Mouse (Mus musculus) forebrain, embryonic 10.5 days (tissue): Measurements from ENCODE around the gene Tmem220. TPM values are rescaled to one million over a fixed set of nuclear protein-coding genes. Genes with fewer than 3 reads are reported as not detected.
A peak's percentile ranks its signal among the peaks of the same experiment; 100 is the strongest.

Experiments
- DNase-seq: peaks from one replicate; pipeline ENCODE4 v3.0.0-alpha.2; 2017; ENCODE audit warnings: low spot score; ENCODE audit errors: extremely low spot score
- H3K27ac ChIP-seq: fragments of 300-500 bp; sonication (generic); 2 replicates; pipeline ENCODE4 v1.5.1; 2016; ENCODE audit warnings: mild to moderate bottlenecking
- H3K27me3 ChIP-seq: fragments of 300-500 bp; sonication (generic); 2 replicates; pipeline ENCODE4 v1.6.1; 2016; ENCODE audit warnings: mild to moderate bottlenecking; ENCODE audit not compliant: poor library complexity, severe bottlenecking
- H3K36me3 ChIP-seq: fragments of 300-500 bp; sonication (generic); replicated peaks from 2 replicates; pipeline ENCODE4 v1.6.1; 2016; ENCODE audit warnings: mild to moderate bottlenecking, moderate library complexity
- H3K4me1 ChIP-seq: fragments of 300-500 bp; sonication (generic); 2 replicates; pipeline ENCODE4 v1.6.1; 2016
- H3K4me3 ChIP-seq: fragments of 300-500 bp; sonication (generic); 2 replicates; pipeline ENCODE4 v1.5.1; 2016; ENCODE audit warnings: mild to moderate bottlenecking, moderate library complexity
- H3K9me3 ChIP-seq: fragments of 300-500 bp; sonication (generic); 2 replicates; pipeline ENCODE4 v1.6.1; 2016; ENCODE audit warnings: mild to moderate bottlenecking, moderate library complexity
- WGBS: fragments of 180-500 bp; shearing (Covaris S2); methylation state at CpG from one replicate; pipeline ENCODE4 v1.1.7; 2016; 5-methylcytosine and 5-hydroxymethylcytosine counted together
- polyA plus RNA-seq: library from polyadenylated mRNA; unstranded; fragments of >200 nt; fragmentation: Nextera tagmentation; extraction: Ambion mirVana; gene quantifications from 2 replicates; pipeline ENCODE4 v1.2.1, GENCODE M21; 2016

Tmem220 gene
- polyA plus RNA-seq, 1 experiment from 2014 or later, result 0.86 TPM

DNA sequence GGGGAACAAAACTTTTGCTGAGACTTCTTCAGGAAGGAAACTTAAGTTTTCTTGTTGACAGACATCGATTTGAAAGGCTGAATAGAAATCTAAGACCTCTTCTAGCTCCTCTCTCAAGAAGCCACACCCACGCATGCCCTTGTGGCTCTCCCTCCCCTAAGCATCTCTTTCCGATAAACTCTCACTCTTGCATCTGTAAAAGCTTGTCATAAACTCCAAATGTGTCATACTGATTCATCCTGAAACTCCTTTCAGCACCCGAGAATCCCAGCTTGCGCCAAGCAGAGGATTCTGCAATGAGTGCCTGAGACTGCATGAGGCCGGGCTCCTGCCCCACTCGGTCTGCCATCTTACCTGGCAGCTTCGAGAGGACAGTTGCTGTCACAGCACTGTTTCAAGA lies 23.5 kb downstream of the Tmem220 start:
- Histone ChIP-seq H3K4me3 (no peak overlapping the region), H3K4me1 (peaks cover 13% of the 10 kb centered on the region), H3K36me3 (peaks cover 22% of the 10 kb centered on the region), H3K27me3 (no peaks in the 10 kb centered on the region), H3K9me3 (no peaks in the 10 kb centered on the region), H3K27ac (no peak overlapping the region)
- no peak for DNase-seq
- WGBS, result 92% methylated on average over 8 of the region's 8 CpGs

DNA sequence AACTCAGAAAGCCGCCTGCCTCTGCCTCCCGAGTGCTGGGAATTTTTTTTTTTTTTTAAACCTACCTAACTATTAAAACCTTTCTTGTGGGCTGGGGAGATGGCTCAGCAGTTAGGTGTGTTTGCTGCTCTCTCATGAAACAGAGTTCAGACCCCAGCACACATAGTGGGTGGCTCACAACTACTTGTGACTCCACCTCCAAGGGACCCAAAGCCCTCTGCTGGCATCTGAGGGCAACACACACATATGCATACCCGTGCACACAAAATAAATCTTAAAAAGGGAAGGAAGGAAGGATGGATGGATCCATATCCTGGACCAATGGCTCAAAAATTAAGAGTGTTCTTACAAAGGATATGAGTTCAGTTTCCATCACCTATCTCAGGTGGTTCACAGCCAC lies 24.3 kb downstream of the Tmem220 start:
- WGBS, result 90% methylated on average over 3 of the region's 3 CpGs
- peaks cover 25% of the 10 kb centered on the region for H3K36me3 ChIP-seq
- no peak overlapping the region for H3K27ac ChIP-seq
- H3K4me3 ChIP-seq, result no peak overlapping the region
- H3K4me1 ChIP-seq, result peaks cover 20% of the 10 kb centered on the region
- H3K9me3 ChIP-seq, result no peaks in the 10 kb centered on the region
- H3K27me3 ChIP-seq, result no peaks in the 10 kb centered on the region
- no peak for DNase-seq

DNA sequence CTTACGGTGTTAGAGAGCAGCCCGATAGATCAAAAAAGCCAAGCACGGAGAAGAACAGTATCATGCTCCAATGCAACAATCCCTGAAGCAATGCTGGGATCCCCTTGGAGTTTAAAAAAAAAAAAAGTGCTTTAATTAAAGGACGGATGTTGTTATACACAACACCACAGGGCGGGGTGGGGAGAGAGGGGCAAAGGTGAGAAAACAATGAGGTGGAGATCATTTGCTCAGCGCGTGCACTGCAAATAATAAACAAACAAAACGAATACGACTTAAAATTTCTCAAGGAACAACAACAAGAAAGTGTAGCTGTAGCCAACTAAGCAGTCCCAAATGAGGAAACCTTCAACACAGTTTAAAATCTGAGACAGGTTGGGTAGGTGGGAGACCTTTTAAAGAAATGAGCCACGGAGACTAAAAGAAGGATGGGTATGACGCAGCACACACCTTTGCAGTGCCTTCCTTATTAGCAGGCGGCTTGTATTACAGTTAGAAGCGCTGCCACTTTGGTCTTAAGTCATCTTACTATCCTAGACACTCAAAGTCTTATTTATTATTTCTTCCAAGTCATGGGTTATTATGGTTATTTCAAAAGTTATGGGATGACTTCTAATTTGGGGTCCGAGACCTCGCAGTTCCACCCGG lies 26.8 kb downstream of the Tmem220 start:
- peaks cover 20% of the 10 kb centered on the region for H3K4me1 ChIP-seq
- H3K9me3 ChIP-seq, result no peaks in the 10 kb centered on the region
- no peaks in the 10 kb centered on the region for H3K27me3 ChIP-seq
- peak overlapping the region; percentile 89 for H3K27ac ChIP-seq
- no peak for DNase-seq
- H3K36me3 ChIP-seq, result peaks cover 40% of the 10 kb centered on the region
- peak overlapping the region; percentile 80 for H3K4me3 ChIP-seq
- 14% methylated on average over 16 of the region's 16 CpGs for WGBS

DNA sequence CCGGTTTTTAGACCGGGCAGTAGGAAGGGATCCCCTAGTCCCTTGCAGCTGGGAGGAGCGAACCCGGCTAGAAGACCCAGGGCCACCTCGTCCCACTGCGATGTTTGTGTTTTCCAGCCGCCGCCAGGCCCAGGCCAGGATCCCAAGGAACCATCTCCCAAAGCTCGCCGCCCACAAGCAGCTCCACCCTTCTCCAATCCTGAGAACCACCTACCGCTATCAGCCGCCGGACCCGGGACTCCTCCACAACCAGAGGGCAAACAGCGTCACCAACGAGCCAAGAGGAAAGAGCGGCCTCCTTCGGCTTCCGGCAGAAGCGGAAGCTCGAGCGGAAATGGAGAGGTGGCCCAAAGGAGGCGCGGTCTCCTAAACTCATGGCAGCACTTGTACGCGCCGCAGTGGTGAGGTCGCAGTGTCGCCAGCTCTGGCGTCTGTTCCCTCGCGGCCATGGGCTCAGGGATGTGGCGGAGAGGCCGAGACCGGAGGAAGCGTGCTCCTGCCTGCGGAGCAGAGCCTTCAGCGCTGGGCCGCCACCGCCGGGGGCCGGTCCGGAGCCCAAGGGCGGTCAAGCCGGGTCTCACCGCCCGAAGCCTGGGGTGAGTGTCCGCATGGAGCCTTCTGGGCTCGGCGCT lies 27.5 kb downstream of the Tmem220 start, which contains the start of the genes Adprm and Sco1:
Gene Adprm, minus strand, starts transcription at position 274 of the 632 bp plus-strand sequence.
Gene Sco1, plus strand, starts transcription at position 350 of the 632 bp plus-strand sequence.
- peak; percentile 86 for DNase-seq
- peaks cover 20% of the 10 kb centered on the region for H3K4me1 ChIP-seq
- H3K27ac ChIP-seq, result peak within 1 kb of the TSS; percentile 89
- no peaks in the 10 kb centered on the region for H3K27me3 ChIP-seq
- WGBS, result under 1% methylated on average over 50 of the region's 50 CpGs
- no peaks in the 10 kb centered on the region for H3K9me3 ChIP-seq
- H3K36me3 ChIP-seq, result peaks cover 47% of the 10 kb centered on the region
- peak within 1 kb of the TSS; percentile 80 for H3K4me3 ChIP-seq

DNA sequence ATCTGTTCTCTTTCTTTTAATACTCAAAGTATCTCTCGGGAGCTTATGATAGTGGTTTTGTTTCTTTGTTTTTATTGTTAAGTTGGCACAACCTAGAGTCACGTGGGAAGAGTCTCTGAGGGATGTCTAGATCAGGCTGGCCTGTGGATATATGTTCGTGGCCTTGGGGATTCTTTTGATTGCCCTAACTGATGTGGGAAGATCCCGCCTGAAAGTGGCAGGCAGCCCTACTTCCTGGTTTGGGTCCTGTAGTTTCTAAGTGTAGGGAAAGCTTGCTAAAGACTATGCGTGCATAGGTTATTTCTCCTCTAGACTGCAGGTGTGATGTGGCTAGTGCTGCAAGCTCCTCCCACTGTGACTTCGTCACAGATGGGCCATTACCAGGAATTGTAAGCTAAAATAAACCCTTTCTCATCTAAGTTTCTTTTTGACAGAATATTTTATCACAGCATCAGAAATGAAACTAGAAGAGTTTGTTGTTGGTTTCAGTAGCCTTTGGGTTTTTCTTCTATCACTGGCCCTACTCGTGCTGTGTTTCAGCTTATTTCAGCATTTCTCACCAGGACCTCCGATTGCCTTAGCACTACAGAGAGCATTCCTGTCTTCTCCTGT lies 29.9 kb downstream of the Tmem220 start:
- Histone ChIP-seq H3K4me3 (no peak overlapping the region), H3K27ac (no peak overlapping the region), H3K4me1 (peaks cover 20% of the 10 kb centered on the region), H3K9me3 (no peaks in the 10 kb centered on the region), H3K36me3 (peaks cover 62% of the 10 kb centered on the region), H3K27me3 (no peaks in the 10 kb centered on the region)
- DNase-seq, result no peak
- WGBS, result 91% methylated on average over 8 of the region's 8 CpGs

DNA sequence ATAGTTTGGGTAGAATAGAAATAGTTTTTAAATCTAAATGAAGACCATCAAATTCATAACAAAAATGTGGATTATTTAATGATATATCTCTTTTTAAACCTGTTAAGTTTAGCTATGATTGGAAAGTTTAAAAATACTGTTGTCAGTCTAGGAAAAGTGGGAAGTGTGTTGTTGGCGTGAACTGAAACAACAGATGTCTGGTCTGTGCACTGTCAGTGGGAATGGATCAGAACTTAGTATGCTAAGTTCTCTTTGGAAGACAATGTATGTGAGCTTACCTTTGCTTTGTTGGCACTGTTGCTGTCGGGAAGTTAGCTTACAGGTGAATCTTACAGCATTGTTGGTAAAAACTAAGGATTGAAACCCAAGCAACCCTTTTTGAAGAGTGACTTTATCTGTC lies 36.4 kb downstream of the Tmem220 start:
- no peak overlapping the region for H3K4me3 ChIP-seq
- no peaks in the 10 kb centered on the region for H3K4me1 ChIP-seq
- peaks cover 97% of the 10 kb centered on the region for H3K36me3 ChIP-seq
- no peaks in the 10 kb centered on the region for H3K9me3 ChIP-seq
- no peak overlapping the region for H3K27ac ChIP-seq
- WGBS, result 93% methylated on average over 2 of the region's 2 CpGs
- no peak for DNase-seq
- no peaks in the 10 kb centered on the region for H3K27me3 ChIP-seq

DNA sequence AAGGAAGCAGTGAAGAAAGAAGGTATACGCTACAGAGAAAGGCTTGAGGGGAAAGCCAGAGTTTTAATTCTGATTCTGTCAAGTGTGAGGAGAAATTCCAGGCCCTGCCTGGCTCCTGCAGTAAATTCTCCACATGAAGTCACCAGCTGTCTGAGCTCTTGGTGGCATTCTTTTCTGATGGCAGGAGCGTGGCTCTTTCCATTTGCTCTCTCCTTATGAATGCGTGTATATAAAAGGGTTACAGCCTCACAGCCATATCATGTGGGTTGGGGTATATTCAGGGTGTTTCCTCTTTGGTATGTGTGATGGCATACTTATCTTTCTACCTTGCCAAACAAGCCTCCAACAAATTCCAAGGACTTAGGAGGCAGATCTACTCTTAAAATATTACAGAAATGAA lies 37.8 kb downstream of the Tmem220 start:
- no peaks in the 10 kb centered on the region for H3K4me1 ChIP-seq
- no peak overlapping the region for H3K27ac ChIP-seq
- peaks cover 97% of the 10 kb centered on the region for H3K36me3 ChIP-seq
- no peak for DNase-seq
- H3K27me3 ChIP-seq, result no peaks in the 10 kb centered on the region
- H3K9me3 ChIP-seq, result no peaks in the 10 kb centered on the region
- 94% methylated on average over 3 of the region's 3 CpGs for WGBS
- no peak overlapping the region for H3K4me3 ChIP-seq

DNA sequence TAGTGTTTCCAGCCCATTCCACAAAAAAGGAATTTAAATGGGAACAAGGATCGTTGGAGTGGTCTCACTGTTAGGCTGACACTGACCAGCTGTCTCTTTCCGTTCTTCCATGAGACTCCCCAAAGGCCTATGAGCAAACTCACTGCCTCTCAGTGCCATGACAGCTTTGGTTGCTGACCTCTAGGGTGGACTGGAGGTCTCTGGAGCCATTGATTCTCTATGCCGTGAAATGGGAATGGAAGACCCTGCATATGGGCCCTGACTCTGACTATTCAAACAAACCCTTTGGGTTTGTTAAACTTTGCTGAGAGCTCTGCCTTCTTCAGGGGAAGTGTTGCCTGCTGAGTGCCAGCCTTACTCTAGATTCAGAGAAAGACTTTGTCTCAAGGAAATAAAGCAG lies 42.8 kb downstream of the Tmem220 start:
- Histone ChIP-seq H3K9me3 (no peaks in the 10 kb centered on the region), H3K36me3 (peaks cover 52% of the 10 kb centered on the region), H3K4me3 (no peak overlapping the region), H3K27ac (no peak overlapping the region), H3K27me3 (no peaks in the 10 kb centered on the region), H3K4me1 (0 out of 2 replicates have a peak, but pooled peaks cover 3% of the 10 kb centered on the region)
- WGBS, result 89% methylated on average over 3 of the region's 3 CpGs
- no peak for DNase-seq

DNA sequence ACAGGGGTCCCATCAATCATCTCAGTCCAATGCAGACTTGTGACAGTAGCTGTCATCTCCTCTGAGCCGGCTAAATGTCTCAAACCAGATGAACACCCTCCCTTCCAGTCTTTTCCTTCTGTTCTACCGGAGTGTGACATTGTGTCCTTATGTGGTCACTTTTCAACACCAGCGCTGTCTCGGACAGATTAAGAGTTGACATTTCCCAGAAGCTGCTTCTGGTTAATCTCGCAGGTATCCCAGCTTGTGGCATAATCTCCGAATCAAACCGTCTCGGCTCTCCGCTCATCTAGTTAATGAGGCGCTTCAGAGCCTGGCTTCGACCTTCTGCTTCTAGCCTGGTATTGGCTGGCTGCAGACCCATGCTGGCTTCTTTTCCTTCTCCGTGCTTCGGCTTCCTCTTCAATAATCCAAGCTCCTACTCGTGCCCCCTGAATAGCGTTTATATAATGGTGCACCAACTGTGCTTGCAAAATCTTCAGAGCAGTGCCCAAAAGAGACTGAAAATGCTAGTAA lies 47.7 kb downstream of the Tmem220 start:
- H3K36me3 ChIP-seq, result peaks cover 3% of the 10 kb centered on the region
- no peak for DNase-seq
- no peak overlapping the region for H3K4me3 ChIP-seq
- no peaks in the 10 kb centered on the region for H3K9me3 ChIP-seq
- WGBS, result 88% methylated on average over 15 of the region's 15 CpGs
- H3K27ac ChIP-seq, result no peak overlapping the region
- no peaks in the 10 kb centered on the region for H3K27me3 ChIP-seq
- peaks cover 11% of the 10 kb centered on the region for H3K4me1 ChIP-seq

DNA sequence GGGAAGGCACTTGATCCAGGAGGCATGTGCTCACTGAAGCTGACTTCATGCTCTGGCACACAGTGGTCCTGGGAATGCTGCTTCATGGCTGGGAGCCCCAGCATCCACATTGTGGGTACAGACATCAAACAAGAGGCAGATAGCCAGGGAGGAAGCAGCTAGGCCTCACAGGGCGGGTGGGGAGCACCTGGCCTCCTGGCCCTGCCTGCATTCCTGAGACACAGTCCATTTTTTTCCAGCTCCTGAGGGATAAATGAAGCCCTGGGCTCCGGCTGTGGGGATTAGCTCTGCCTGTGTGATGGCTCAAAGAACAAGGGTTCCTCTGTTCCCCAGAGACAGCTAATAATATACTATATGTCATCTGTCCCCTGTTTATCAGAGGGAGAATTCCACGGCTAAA lies 50.1 kb downstream of the Tmem220 start:
- H3K4me3 ChIP-seq, result no peak overlapping the region
- peak overlapping the region; percentile 63 for H3K27ac ChIP-seq
- H3K27me3 ChIP-seq, result no peaks in the 10 kb centered on the region
- WGBS, result 32% methylated on average over 3 of the region's 3 CpGs
- H3K36me3 ChIP-seq, result no peaks in the 10 kb centered on the region
- peaks cover 13% of the 10 kb centered on the region for H3K4me1 ChIP-seq
- DNase-seq, result no peak
- H3K9me3 ChIP-seq, result no peaks in the 10 kb centered on the region

DNA sequence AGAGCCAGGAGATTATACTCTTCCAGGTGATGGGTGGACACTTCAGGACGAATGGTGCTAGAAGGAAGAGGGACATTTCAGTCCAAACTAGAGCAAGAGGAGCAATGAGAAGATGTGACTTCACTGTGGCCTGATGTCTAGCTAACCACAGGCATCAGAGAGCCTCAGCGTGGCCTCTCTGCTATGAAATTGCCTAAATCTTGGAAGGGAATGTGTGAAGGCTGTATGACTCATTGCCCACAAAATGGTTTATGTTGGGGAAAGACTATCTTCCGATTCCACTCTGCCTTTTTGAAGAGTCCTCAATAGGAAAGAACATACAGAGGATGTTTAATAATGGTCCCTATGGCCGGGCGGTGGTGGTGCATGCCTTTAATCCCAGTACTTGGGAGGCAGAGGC lies 51.8 kb downstream of the Tmem220 start:
- Histone ChIP-seq H3K27ac (no peak overlapping the region), H3K36me3 (no peaks in the 10 kb centered on the region), H3K27me3 (0 out of 2 replicates have a peak, but pooled peaks cover 6% of the 10 kb centered on the region), H3K9me3 (no peaks in the 10 kb centered on the region), H3K4me1 (peaks cover 31% of the 10 kb centered on the region), H3K4me3 (no peak overlapping the region)
- DNase-seq, result no peak
- 89% methylated on average over 5 of the region's 5 CpGs for WGBS

DNA sequence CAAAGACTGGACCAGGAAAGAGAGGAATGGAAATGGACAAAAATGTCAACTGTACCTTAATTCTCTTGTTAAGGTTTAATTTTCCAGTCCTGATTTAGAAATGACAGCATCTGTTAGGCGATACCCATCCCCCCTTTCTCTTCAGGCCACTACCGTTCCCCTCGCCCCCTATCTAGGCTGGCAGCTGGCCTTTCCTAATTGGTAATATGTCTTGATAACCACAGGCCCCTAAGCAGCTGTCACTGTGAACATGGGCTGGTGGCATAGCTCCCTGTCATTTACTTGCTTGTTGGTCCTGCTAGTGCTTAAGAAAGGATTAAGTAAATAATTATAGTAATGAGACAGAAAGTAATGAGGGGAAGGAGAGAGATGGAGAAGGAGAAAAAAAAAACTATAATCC lies 52.5 kb downstream of the Tmem220 start:
- Histone ChIP-seq H3K9me3 (no peaks in the 10 kb centered on the region), H3K4me3 (no peak overlapping the region), H3K27ac (no peak overlapping the region), H3K36me3 (no peaks in the 10 kb centered on the region), H3K4me1 (peaks cover 37% of the 10 kb centered on the region), H3K27me3 (peaks cover 12% of the 10 kb centered on the region)
- WGBS, result 80% methylated on average over 3 of the region's 3 CpGs
- DNase-seq, result no peak

DNA sequence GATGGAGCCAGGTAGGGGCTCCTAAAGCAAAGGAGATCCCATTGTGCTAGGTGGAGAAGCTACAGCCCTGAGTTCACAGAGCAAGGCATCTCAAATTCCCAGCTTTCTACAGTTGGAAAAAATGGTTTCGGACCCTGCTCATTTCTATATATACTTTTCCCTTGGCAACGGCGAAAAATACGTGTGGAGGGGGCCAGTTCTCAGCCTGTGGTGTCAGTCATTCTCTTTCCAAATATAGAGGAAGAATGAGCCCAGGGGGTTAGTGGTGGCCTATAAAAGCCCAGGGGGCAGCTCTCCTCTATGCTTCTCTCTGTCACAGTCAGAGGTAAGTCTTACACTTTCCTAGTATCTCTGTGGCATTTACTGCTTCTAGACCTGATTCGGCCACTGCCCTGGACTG lies 53.0 kb downstream of the Tmem220 start, which contains the start of gene Myh3:
Gene Myh3, plus strand, starts transcription at position 301 of the 400 bp plus-strand sequence.
- WGBS, result 93% methylated on average over 5 of the region's 5 CpGs
- H3K27ac ChIP-seq, result no peak within 1 kb of the TSS
- H3K4me1 ChIP-seq, result peaks cover 37% of the 10 kb centered on the region
- no peak for DNase-seq
- H3K27me3 ChIP-seq, result peaks cover 17% of the 10 kb centered on the region
- no peak within 1 kb of the TSS for H3K4me3 ChIP-seq
- H3K36me3 ChIP-seq, result no peaks in the 10 kb centered on the region
- no peaks in the 10 kb centered on the region for H3K9me3 ChIP-seq
